7 mouse cellular contexts compared by ENCODE assay signal in genomic region chr1:178798333-178798732, GRCm38 (mm10).
DNase-seq lines count a peak whose midpoint lies in the region; ATAC-seq lines count a peak whose summit lies in the region.

No protein-coding gene starts in this region.

- no peaks in the 10 kb centered on the region for H3K27me3 ChIP-seq in stomach, embryonic 16.5 days (ENCODE audit: control insufficient read depth, insufficient read depth, low read length)

- WGBS in stomach, embryonic 16.5 days, result 7% methylated on average over 5 of the region's 5 CpGs

- peak overlapping the region; percentile 25; the same call in 1 of the 2 replicates for H3K4me2 ChIP-seq in stomach, embryonic 16.5 days (ENCODE audit: low read depth, low read length)

- no peaks in the 10 kb centered on the region for H3K36me3 ChIP-seq in stomach, embryonic 16.5 days (ENCODE audit: control insufficient read depth, insufficient read depth, low read length)

- H3K4me1 ChIP-seq in stomach, embryonic 16.5 days (ENCODE audit: control insufficient read depth, insufficient read depth, low read length), result peaks cover 5% of the 10 kb centered on the region; the same call in 1 of the 2 replicates

- no peaks in the 10 kb centered on the region for H3K9me3 ChIP-seq in stomach, embryonic 16.5 days (replicated peaks; ENCODE audit: control insufficient read depth, low read length)

- DNase-seq in cerebellum, adult 11 months, result peak; percentile 75
- peak; percentile 66 to 75 for DNase-seq in cerebellum, postnatal 14 days
- DNase-seq in layer of hippocampus, adult 9-11 months, result peak; percentile 75
- DNase-seq in mesoderm, embryonic 11.5 days (ENCODE audit: low read depth, low spot score), result peak; percentile 71
- no peak for DNase-seq in spleen, postnatal 14 days (ENCODE audit: low spot score in 2 of 2)

- ATAC-seq in frontal cortex, adult (ENCODE audit: low TSS enrichment), result peak; percentile 98
- ATAC-seq in stomach, embryonic 16.5 days (ENCODE audit: insufficient read depth, low FRiP score), result no peak

- H3K4me3 ChIP-seq in stomach, embryonic 16.5 days (replicated peaks; ENCODE audit: low read length), result 0 out of 2 replicates have a peak overlapping the region, but pooled peaks have one; percentile 2

- no peak overlapping the region for H3K27ac ChIP-seq in stomach, embryonic 16.5 days (ENCODE audit: low read length)

- H3K9ac ChIP-seq in stomach, embryonic 16.5 days (ENCODE audit: low read length), result peak overlapping the region; percentile 3; the same call in 1 of the 2 replicates

Comparison
In these comparisons a context has a peak if more than half of its experiments do, and no peak if none do; other contexts are left out.
1. DNase-seq: peak in cerebellum, adult 11 months (single experiment), cerebellum, postnatal 14 days (2 of 2), layer of hippocampus, adult 9-11 months (single experiment) and mesoderm, embryonic 11.5 days (single experiment); none in spleen, postnatal 14 days (0 of 2).